ENCODE assay signal across 12 mouse cellular contexts in genomic region chr13:23914376-23915167, GRCm38 (mm10). TPM values are rescaled to one million over a fixed set of nuclear protein-coding genes. Genes with fewer than 3 reads are reported as not detected.
DNase-seq lines count a peak whose midpoint lies in the region; ATAC-seq lines count a peak whose summit lies in the region.
"Had no signal": no experiment of that assay in that cellular context is flagged by ENCODE, and none has a peak within 500 bp of the region (broad histone marks: within the 10 kb centered on the region; RNA-seq: fewer than 3 reads in every experiment).

Gene Slc17a4 (minus strand): TSS chr13:23915009.

- peak within 1 kb of the TSS; percentile 26 for H3K4me2 ChIP-seq in heart, embryonic 12.5 days
- H3K4me2 ChIP-seq in heart, embryonic 15.5 days = peak within 1 kb of the TSS; percentile 10; the same call in 1 of the 2 replicates
- peak within 1 kb of the TSS; percentile 41 for H3K4me2 ChIP-seq in kidney, embryonic 15.5 days
- no peak within 1 kb of the TSS for H3K4me2 ChIP-seq in liver, embryonic 16.5 days (ENCODE audit: low read depth, low read length)
- H3K4me2 ChIP-seq in midbrain, embryonic 11.5 days = no peak within 1 kb of the TSS

- H3K9me3 ChIP-seq in heart, embryonic 12.5 days (replicated peaks) = no peaks in the 10 kb centered on the region
- H3K9me3 ChIP-seq in heart, embryonic 15.5 days (replicated peaks) = no peaks in the 10 kb centered on the region
- no peaks in the 10 kb centered on the region for H3K9me3 ChIP-seq in kidney, embryonic 15.5 days (replicated peaks)
- no peaks in the 10 kb centered on the region for H3K9me3 ChIP-seq in liver, embryonic 16.5 days (replicated peaks; ENCODE audit: control insufficient read depth, low read length)
- H3K9me3 ChIP-seq in midbrain, embryonic 11.5 days (ENCODE audit: control insufficient read depth, low read length) = no peaks in the 10 kb centered on the region

- no peak; the same call in 1 of the 2 replicates for ATAC-seq in heart, embryonic 12.5 days (ENCODE audit: insufficient number of reproducible peaks, low FRiP score)
- ATAC-seq in heart, embryonic 15.5 days (replicated peaks; ENCODE audit: insufficient number of reproducible peaks, insufficient read depth, low FRiP score, low read depth) = no peak; the same call in 1 of the 2 replicates
- 0 out of 2 replicates have a peak, but pooled peaks have one; percentile 50 for ATAC-seq in kidney, embryonic 15.5 days (replicated peaks; ENCODE audit: low FRiP score)
- ATAC-seq in liver, embryonic 16.5 days (ENCODE audit: low read depth) = no peak
- no peak for ATAC-seq in midbrain, embryonic 11.5 days (ENCODE audit: low FRiP score)

- H3K4me1 ChIP-seq in heart, embryonic 12.5 days (replicated peaks) = peaks cover 36% of the 10 kb centered on the region
- H3K4me1 ChIP-seq in heart, embryonic 15.5 days (replicated peaks) = peaks cover 35% of the 10 kb centered on the region
- H3K4me1 ChIP-seq in kidney, embryonic 15.5 days = peaks cover 33% of the 10 kb centered on the region
- H3K4me1 ChIP-seq in liver, embryonic 16.5 days (ENCODE audit: control insufficient read depth, low read depth, low read length) = peaks cover 18% of the 10 kb centered on the region
- H3K4me1 ChIP-seq in midbrain, embryonic 11.5 days (ENCODE audit: control insufficient read depth, insufficient read depth, low read length) = peaks cover 2% of the 10 kb centered on the region; the same call in 1 of the 2 replicates

- no peaks in the 10 kb centered on the region for H3K36me3 ChIP-seq in heart, embryonic 12.5 days
- H3K36me3 ChIP-seq in heart, embryonic 15.5 days = no peaks in the 10 kb centered on the region
- H3K36me3 ChIP-seq in kidney, embryonic 15.5 days = no peaks in the 10 kb centered on the region
- H3K36me3 ChIP-seq in liver, embryonic 16.5 days (ENCODE audit: control insufficient read depth, insufficient read depth) = no peaks in the 10 kb centered on the region
- no peaks in the 10 kb centered on the region for H3K36me3 ChIP-seq in midbrain, embryonic 11.5 days (ENCODE audit: control insufficient read depth, insufficient read depth, low read length)

- no peak within 1 kb of the TSS for H3K9ac ChIP-seq in heart, embryonic 12.5 days
- H3K9ac ChIP-seq in heart, embryonic 15.5 days = no peak within 1 kb of the TSS
- no peak within 1 kb of the TSS for H3K9ac ChIP-seq in kidney, embryonic 15.5 days
- H3K9ac ChIP-seq in liver, embryonic 16.5 days (ENCODE audit: low read depth, low read length) = no peak within 1 kb of the TSS
- no peak within 1 kb of the TSS for H3K9ac ChIP-seq in midbrain, embryonic 11.5 days (ENCODE audit: low read length)

- H3K4me3 ChIP-seq in heart, embryonic 12.5 days = no peak within 1 kb of the TSS
- no peak within 1 kb of the TSS for H3K4me3 ChIP-seq in heart, embryonic 15.5 days
- 0 out of 2 replicates have a peak within 1 kb of the TSS, but pooled peaks have one; percentile 7 for H3K4me3 ChIP-seq in kidney, embryonic 15.5 days (replicated peaks)
- H3K4me3 ChIP-seq in liver, embryonic 16.5 days (ENCODE audit: low read depth, low read length) = no peak within 1 kb of the TSS
- no peak within 1 kb of the TSS for H3K4me3 ChIP-seq in midbrain, embryonic 11.5 days (ENCODE audit: low read depth, low read length)

- no peak for DNase-seq in heart, adult 8-10 months (ENCODE audit: low spot score)
- no peak for DNase-seq in cerebellum, adult 11 months
- no peak for DNase-seq in midbrain, embryonic 11.5 days (ENCODE audit: low spot score, missing footprints)
- no peak for DNase-seq in layer of hippocampus, adult 9-10 months (ENCODE audit: low spot score)
- DNase-seq: gastrocnemius, postnatal 14 days had no signal

- H3K27ac ChIP-seq in heart, embryonic 12.5 days (ENCODE audit: poor library complexity, severe bottlenecking) = peak within 1 kb of the TSS; percentile 78
- peak within 1 kb of the TSS; percentile 56 for H3K27ac ChIP-seq in heart, embryonic 15.5 days
- H3K27ac ChIP-seq in kidney, embryonic 15.5 days = peak within 1 kb of the TSS; percentile 81
- peak within 1 kb of the TSS; percentile 81 for H3K27ac ChIP-seq in liver, embryonic 16.5 days (ENCODE audit: low read length)
- H3K27ac ChIP-seq in midbrain, embryonic 11.5 days (ENCODE audit: low read depth, low read length) = no peak within 1 kb of the TSS

- WGBS in heart, embryonic 12.5 days = 47% methylated on average over 9 of the region's 9 CpGs
- WGBS in heart, embryonic 15.5 days = 48% methylated on average over 9 of the region's 9 CpGs
- WGBS in kidney, embryonic 15.5 days = 16% methylated on average over 9 of the region's 9 CpGs
- 36% methylated on average over 9 of the region's 9 CpGs for WGBS in liver, embryonic 16.5 days (ENCODE audit: insufficient replicate concordance)
- WGBS in midbrain, embryonic 11.5 days = 77% methylated on average over 9 of the region's 9 CpGs

- 0 out of 2 replicates have a peak, but pooled peaks cover 5% of the 10 kb centered on the region for H3K27me3 ChIP-seq in heart, embryonic 12.5 days (replicated peaks)
- H3K27me3 ChIP-seq in heart, embryonic 15.5 days = no peaks in the 10 kb centered on the region
- no peaks in the 10 kb centered on the region for H3K27me3 ChIP-seq in kidney, embryonic 15.5 days
- H3K27me3 ChIP-seq in liver, embryonic 16.5 days (ENCODE audit: control insufficient read depth, insufficient read depth, low read depth, low read length) = no peaks in the 10 kb centered on the region
- no peaks in the 10 kb centered on the region for H3K27me3 ChIP-seq in midbrain, embryonic 11.5 days (ENCODE audit: control insufficient read depth, insufficient read depth, low read length)

RNA-seq across cellular contexts. Expression of gene Slc17a4, which starts in this region (rescaled TPM):
- polyA plus RNA-seq in heart, embryonic 12.5 days (2016; fragmentation: Nextera tagmentation; extraction: Ambion mirVana) = not detected in 2 replicates
- total RNA-seq in heart, adult 8-10 months (2022) = not detected
- polyA plus RNA-seq in heart, embryonic 15.5 days (2015; fragmentation: Nextera tagmentation; extraction: Ambion mirVana) = not detected in 2 replicates
- polyA plus RNA-seq in kidney, embryonic 15.5 days (2015; fragmentation: Nextera tagmentation; extraction: Ambion mirVana) = 2.7 and 2.9 TPM in 2 replicates
- 0.34 and 0.40 TPM in 2 replicates for polyA plus RNA-seq in liver, embryonic 16.5 days (2015; fragmentation: Nextera tagmentation; extraction: Ambion mirVana)
- not detected in 2 replicates for polyA plus RNA-seq in midbrain, embryonic 11.5 days (2014; fragmentation: Nextera tagmentation; extraction: Ambion mirVana)
- total RNA-seq: gastrocnemius, postnatal 14 days; left cerebral cortex, postnatal 10 days had no signal
- polyA plus RNA-seq: cortical plate, adult 2 months; lung, embryonic 16.5 days had no signal

Comparison
In these comparisons a context has a peak if more than half of its experiments do, and no peak if none do; other contexts are left out.
1. H3K4me2 ChIP-seq: peak in heart, embryonic 12.5 days (single experiment), heart, embryonic 15.5 days (single experiment) and kidney, embryonic 15.5 days (single experiment); none in liver, embryonic 16.5 days (single experiment) and midbrain, embryonic 11.5 days (single experiment).